Mouse (Mus musculus) erythroblast, embryonic 14.5 days (primary cell): ENCODE measurements around the gene Egfl6. TPM values are rescaled to one million over a fixed set of nuclear protein-coding genes. Genes with fewer than 3 reads are reported as not detected.
"Not testable (repeated sequence)": the region's sequence is repeated elsewhere in the genome, so short reads cannot be mapped to it uniquely, and the experiment has no call there.

ENCODE experiments used
- H3K27me3 ChIP-seq: 2 replicates; pipeline ENCODE4 v1.6.1; 2012; ENCODE audit warnings: inconsistent platforms; ENCODE audit not compliant: control insufficient read depth
- H3K36me3 ChIP-seq: 2 replicates; pipeline ENCODE4 v1.6.1; 2012; ENCODE audit warnings: mild to moderate bottlenecking, inconsistent platforms; ENCODE audit not compliant: control insufficient read depth
- H3K4me1 ChIP-seq: 2 replicates; pipeline ENCODE4 v1.6.1; 2012; ENCODE audit warnings: inconsistent platforms; ENCODE audit not compliant: control insufficient read depth
- H3K4me3 ChIP-seq: replicated peaks from 2 replicates; pipeline ENCODE3; 2012; ENCODE audit warnings: moderate library complexity, mild to moderate bottlenecking, inconsistent platforms
- H3K9me3 ChIP-seq: 2 replicates; pipeline ENCODE4 v1.6.1; 2012; ENCODE audit warnings: low read length, inconsistent platforms, mixed read lengths; ENCODE audit not compliant: control insufficient read depth
- GATA1 ChIP-seq: IDR thresholded peaks from 2 replicates; pipeline ENCODE4 v1.6.1; 2012; ENCODE audit warnings: low read length, inconsistent platforms, mixed read lengths
- TAL1 ChIP-seq: IDR thresholded peaks from 3 replicates; pipeline ENCODE4 v1.6.1; 2012; ENCODE audit warnings: low read length, inconsistent platforms, mixed read lengths
- polyA plus RNA-seq: library from polyadenylated mRNA; stranded (reverse); fragments of >175 nt; gene quantifications from 2 replicates; pipeline ENCODE4 v1.2.3, GENCODE M21; 2012

The Egfl6 gene
- polyA plus RNA-seq, 1 experiment = not detected

DNA sequence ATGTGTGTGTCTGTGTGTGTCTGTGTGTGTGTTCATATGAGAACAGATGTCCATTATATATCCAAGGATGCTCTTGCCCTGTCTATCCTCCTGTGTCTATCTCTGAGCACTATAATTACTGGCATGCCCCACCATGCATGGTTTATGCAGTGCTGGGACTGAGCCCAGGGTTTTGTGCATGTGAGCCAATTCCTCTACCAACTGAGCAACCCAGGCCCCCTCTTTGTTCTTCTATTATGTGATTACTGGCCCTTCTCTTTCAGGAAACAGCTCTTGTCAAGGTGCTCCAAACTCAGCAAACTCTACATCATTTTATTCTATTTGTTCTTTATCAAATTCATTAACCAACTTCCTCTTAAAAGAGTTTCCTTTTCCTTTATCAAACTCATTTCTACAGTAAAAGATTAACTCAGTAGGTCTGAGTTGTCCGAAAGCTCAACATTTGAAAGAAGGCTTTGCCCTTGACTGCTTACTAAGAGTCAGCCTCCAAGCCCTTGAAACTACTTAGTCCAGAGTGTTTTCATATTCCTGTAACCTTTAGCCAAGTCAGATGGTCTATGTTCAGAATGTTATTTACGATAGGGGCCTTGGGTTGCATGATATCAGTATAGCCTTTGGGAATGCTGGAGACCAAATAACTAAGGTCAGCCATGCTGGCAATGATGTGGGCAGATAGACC, 59.7 kb downstream of the Egfl6 start:
- no peak for TF ChIP-seq TAL1
- no peak for TF ChIP-seq GATA1
- Histone ChIP-seq H3K9me3 (no peaks in the 10 kb centered on the region), H3K4me3 (no peak overlapping the region), H3K27me3 (no peaks in the 10 kb centered on the region), H3K4me1 (no peaks in the 10 kb centered on the region), H3K36me3 (no peaks in the 10 kb centered on the region)

DNA sequence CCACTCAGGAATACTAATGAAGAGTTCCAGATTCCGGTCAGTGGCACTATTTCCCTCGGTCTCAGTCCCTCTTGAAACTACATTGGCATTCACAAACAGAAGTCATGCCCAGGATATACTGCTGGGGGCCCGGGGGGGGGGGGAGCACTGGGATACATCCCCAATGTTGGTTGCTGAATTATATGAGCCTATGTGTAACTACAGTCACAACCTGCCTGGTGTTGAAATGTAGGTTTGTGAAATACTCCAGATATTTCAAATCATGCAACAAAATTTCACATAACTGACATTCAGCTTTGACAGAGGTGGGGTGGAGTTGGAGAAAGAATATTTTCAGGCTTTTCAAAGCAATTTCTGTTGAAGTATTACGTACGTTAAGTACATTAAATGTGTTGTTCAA, 64.7 kb downstream of the Egfl6 start:
- Histone ChIP-seq H3K9me3 (no peaks in the 10 kb centered on the region), H3K4me3 (no peak overlapping the region), H3K36me3 (no peaks in the 10 kb centered on the region), H3K4me1 (no peaks in the 10 kb centered on the region), H3K27me3 (no peaks in the 10 kb centered on the region)
- TF ChIP-seq TAL1 (no peak), GATA1 (no peak)

DNA sequence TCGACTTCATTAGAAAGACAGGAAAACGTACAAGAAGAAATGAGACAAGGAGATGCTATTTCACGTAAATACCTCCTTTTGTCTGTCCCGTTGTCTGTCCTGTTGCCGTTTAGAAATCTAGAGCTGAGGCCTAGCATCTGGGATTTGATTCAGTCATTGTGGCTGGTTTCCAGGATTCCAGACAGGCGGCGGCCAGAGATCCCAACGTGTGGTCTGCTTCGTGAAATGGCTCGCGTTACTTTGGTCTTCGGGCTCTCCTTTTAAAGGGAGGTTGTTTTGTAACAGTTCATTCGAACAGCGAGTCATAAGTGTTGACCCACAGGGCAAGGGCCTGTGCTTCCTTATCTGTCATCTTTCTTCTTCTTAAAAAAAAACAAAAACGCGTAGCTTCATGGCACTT, 67.2 kb downstream of the Egfl6 start, which contains the start of gene Tceanc:
Tceanc (minus strand) TSS at position 223 of the 400 bp plus-strand sequence.
- TF ChIP-seq TAL1 (no peak), GATA1 (no peak)
- H3K4me3 ChIP-seq = no peak within 1 kb of the TSS
- H3K9me3 ChIP-seq = no peaks in the 10 kb centered on the region
- peaks cover 10% of the 10 kb centered on the region for H3K4me1 ChIP-seq
- H3K36me3 ChIP-seq = no peaks in the 10 kb centered on the region
- no peaks in the 10 kb centered on the region for H3K27me3 ChIP-seq

DNA sequence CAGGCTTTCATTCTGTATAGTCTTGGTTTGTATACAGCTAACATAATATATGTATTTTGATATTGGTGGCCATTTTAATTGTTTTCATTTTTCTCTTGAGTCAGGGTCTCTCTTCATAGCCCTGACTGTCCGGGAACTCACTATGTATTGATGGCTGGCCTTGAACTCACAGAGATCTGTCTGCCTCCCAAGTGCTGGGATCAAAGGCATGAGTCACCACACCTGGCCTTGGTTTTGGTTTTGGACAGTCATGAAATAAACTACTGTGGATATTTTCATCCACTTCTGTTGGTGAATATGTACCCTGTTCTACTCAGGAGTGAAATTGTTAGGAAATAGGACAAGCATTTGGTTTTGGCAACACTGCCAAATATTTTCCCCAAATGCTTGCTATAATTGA, 68.9 kb downstream of the Egfl6 start:
- no peak overlapping the region for H3K4me3 ChIP-seq
- no peaks in the 10 kb centered on the region for H3K27me3 ChIP-seq
- TF ChIP-seq TAL1 (no peak), GATA1 (no peak)
- no peaks in the 10 kb centered on the region for H3K36me3 ChIP-seq
- H3K4me1 ChIP-seq = peaks cover 23% of the 10 kb centered on the region
- no peaks in the 10 kb centered on the region for H3K9me3 ChIP-seq

DNA sequence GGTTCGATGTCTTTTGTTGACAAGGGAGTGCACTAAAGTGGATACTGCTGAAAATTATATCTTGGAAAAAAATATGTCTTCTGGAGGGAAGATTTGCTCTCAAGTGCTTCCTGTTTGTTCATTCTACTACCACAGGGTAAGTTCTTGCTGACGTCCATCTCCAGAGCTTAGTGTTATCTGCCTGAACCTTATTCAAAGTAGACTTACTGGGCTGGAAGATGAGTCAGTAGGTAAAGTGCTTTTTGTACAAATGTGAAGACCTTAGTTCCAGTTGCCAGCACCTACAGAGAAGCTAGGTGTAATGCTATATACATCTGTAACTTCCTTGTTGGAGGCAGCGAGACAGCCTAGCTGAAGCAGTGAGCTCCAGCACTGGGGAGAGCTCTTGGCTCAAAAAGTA, 69.6 kb downstream of the Egfl6 start:
- Histone ChIP-seq H3K4me3 (no peak overlapping the region), H3K27me3 (no peaks in the 10 kb centered on the region), H3K9me3 (no peaks in the 10 kb centered on the region), H3K4me1 (peaks cover 29% of the 10 kb centered on the region), H3K36me3 (no peaks in the 10 kb centered on the region)
- TF ChIP-seq GATA1 (no peak), TAL1 (no peak)

DNA sequence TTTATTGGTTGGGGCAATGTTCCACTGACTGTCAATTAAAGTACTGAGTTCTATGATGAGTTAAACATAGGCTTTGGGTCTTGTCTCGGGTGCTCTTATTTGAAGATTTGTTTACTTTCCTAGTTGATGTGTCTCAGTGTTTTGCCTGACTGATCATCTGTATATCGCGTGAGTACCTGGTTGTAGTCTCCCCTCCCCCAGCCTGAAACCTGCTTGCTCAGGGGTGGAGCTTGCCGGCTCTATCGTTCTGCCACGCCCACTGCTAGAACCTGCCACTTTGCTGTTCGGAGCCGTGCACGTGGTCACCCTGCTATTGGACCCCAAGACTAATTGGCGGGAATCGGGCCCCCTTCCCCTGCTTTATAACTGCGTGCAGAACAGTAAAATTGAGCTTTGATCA, 71.5 kb downstream of the Egfl6 start:
- H3K4me3 ChIP-seq = peak overlapping the region; percentile 38
- H3K27me3 ChIP-seq, H3K36me3 ChIP-seq, H3K9me3 ChIP-seq: not testable (repeated sequence)
- H3K4me1 ChIP-seq = peaks cover 33% of the 10 kb centered on the region

DNA sequence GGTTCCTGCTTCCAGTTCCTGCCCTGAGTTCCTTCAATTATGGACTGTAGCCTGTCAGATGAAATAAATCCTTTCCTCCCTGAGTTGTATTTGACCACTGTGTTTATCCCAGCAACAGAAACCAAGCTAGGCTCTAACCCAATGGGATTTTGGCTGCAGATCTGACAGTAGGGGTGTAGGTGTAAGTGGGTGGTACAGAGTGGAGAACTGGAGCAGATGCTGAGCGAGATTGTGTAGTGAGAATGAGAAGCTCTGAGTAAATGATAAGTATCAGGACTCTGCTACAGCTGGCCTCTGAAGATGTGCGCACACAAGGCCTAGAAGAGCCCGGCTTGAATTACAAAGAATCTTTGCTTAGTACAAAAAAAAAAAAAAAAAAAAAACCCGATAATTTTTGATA, 73.4 kb downstream of the Egfl6 start:
- peaks cover 4% of the 10 kb centered on the region for H3K9me3 ChIP-seq
- no peak for TF ChIP-seq GATA1
- no peak for TF ChIP-seq TAL1
- H3K27me3 ChIP-seq = no peaks in the 10 kb centered on the region
- no peak overlapping the region for H3K4me3 ChIP-seq
- H3K36me3 ChIP-seq = no peaks in the 10 kb centered on the region
- H3K4me1 ChIP-seq = peaks cover 35% of the 10 kb centered on the region

DNA sequence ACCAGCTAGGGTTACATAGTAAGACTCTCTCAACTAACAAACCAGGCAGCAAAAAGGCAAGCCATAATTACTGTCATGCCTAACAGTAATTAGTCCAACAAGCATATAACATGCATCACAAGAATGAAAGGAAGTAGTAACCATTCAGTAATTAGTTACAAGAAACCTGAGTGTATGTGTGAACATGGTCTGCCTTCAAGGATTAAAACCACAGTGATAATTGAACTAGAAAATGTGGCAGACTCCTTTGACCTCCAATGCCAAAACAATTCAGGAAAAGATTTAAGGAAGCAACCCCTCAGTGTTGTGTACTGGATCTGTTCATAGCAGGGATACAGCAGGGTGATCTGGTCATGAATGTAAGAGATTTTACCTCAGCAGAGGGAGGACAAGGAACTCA, 74.4 kb downstream of the Egfl6 start:
- Histone ChIP-seq H3K4me1 (peaks cover 35% of the 10 kb centered on the region), H3K9me3 (peaks cover 4% of the 10 kb centered on the region), H3K36me3 (no peaks in the 10 kb centered on the region), H3K4me3 (peak overlapping the region; percentile 90), H3K27me3 (no peaks in the 10 kb centered on the region)
- no peak for TF ChIP-seq TAL1
- no peak for TF ChIP-seq GATA1

DNA sequence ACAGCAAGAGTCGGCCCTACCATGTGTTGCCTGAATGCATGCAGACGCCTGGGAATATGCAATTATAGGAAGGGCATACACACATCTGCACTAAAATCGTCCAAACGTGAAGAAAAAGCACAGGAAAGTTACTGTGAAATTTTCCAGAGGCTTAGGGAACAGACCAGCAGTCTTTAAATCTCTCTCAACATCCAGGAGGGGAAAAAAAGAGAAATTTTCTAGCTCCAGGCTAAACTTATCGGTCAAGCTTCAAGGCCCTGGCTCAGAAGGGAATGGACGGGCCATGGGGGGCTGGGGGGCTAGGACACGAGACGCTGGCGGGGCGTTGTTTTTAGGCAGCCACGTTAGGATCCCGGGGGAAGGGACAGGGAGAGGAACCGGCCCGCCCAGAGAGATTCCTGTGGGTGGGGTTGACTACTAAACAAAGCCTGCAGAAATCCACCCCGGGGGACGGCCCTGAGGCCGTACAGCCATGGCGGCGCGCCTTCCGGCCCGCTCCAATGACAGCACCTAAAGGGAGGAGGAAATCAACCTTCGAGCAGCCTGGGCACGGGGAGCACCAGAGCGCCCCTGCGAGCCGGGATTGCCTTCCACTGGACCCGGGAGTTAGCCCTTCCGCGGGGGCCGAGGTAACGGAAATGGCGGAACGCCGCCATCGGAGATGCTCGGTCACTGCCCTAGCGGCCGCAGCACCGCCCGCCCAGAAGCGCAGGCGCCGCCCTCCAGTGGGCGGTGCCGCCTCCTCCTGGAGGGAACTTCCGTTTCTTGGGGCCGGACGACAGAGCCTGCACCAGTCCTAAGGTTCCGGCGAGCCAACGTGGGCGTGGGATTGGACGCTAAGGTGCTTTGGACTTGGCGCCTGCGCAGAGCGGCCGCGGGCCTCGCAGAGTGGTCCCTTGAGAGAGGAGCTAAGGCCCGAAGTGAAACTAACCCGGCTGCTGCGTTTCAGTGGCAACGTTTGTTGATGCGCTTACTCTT, 75.5 kb downstream of the Egfl6 start:
- TF ChIP-seq TAL1 (no peak), GATA1 (no peak)
- Histone ChIP-seq H3K4me3 (peak overlapping the region; percentile 90), H3K27me3 (no peaks in the 10 kb centered on the region), H3K36me3 (peaks cover 7% of the 10 kb centered on the region), H3K9me3 (peaks cover 4% of the 10 kb centered on the region), H3K4me1 (peaks cover 38% of the 10 kb centered on the region)

DNA sequence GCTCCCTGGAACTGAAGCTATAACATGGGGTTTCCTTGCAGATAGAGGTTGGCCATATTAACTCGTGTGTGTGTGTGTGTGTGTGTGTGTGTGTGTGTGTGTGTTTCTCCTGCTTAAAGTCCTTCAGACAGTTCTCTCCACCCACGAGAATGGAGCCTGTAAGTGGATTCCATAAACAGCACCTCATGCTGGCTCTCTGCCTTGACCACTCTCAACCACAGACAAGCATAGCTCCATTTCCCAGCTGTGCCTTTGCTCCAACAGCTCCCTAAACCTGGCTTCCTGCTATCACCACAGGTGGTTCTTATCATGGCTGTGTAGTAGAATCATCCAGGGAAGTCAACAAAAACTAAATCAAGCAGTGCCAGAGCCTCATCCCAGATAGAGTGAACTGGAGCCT, 81.1 kb downstream of the Egfl6 start:
- Histone ChIP-seq H3K4me1 (peaks cover 7% of the 10 kb centered on the region), H3K9me3 (no peaks in the 10 kb centered on the region), H3K36me3 (peaks cover 15% of the 10 kb centered on the region), H3K4me3 (no peak overlapping the region), H3K27me3 (no peaks in the 10 kb centered on the region)
- no peak for TF ChIP-seq GATA1
- TF ChIP-seq TAL1 = no peak
